Mouse (Mus musculus): ENCODE results near the gene Spdye4a. TPM values are rescaled to one million over a fixed set of nuclear protein-coding genes. Genes with fewer than 3 reads are reported as not detected.

Gene Spdye4a
- polyA plus RNA-seq, 1 experiment = not detected

DNA sequence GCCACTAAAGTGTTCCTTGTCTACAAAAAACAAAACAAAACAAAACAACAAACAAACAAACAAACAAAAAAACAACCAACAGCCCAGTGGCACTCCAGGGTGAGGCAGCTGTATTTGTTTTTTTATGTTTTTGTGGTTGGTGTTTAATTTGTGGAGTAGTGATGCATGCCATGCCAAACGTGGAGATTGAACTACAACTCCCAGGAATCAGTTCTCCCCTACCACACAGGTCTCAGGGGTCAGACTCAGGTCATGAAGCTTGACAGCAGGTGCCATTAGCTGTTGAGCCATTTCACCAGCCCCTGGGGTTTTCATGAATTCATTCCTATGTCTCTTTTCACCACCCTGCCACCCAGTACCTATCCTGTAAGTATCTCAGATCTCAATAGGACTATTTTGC is 38.7 kb upstream of the Spdye4a start:
- TF ChIP-seq CTCF (IDR thresholded peaks at IDR 0.05; ENCODE audit: insufficient read depth, low read length) = no peak
- no peak for TF ChIP-seq POLR2A (IDR thresholded peaks at IDR 0.05; ENCODE audit: borderline replicate concordance, extremely low read depth, low read depth, low read length)

GRCm38 (mm10) chr5:143264689-143265088 is 38.0 kb upstream of the Spdye4a start:
- H3K4me1 ChIP-seq (ENCODE audit: control insufficient read depth, insufficient read depth, low read length) = peaks cover 3% of the 10 kb centered on the region; the same call in 1 of the 2 replicates
- no peak for DNase-seq
- WGBS = 90% methylated on average over 10 of the region's 10 CpGs
- no peak for TF ChIP-seq POLR2A (IDR thresholded peaks at IDR 0.05; ENCODE audit: borderline replicate concordance, extremely low read depth, low read depth, low read length)
- no peak for TF ChIP-seq CTCF (IDR thresholded peaks at IDR 0.05; ENCODE audit: insufficient read depth, low read length)
- no peak overlapping the region for H3K4me3 ChIP-seq (replicated peaks; ENCODE audit: extremely low read depth, low read depth, low read length)

More for the DNA sequence above, 38.7 kb upstream of the Spdye4a start:
- H3K4me1 ChIP-seq (ENCODE audit: control insufficient read depth, insufficient read depth, low read length) = peaks cover 6% of the 10 kb centered on the region
- H3K4me3 ChIP-seq (replicated peaks; ENCODE audit: extremely low read depth, low read depth, low read length) = no peak overlapping the region
- no peak for DNase-seq
- WGBS = 57% methylated on average over 1 of the region's 1 CpGs

GRCm38 (mm10) chr5:143261636-143262035 is 34.9 kb upstream of the Spdye4a start:
- Histone ChIP-seq H3K4me3 (replicated peaks; ENCODE audit: extremely low read depth, low read depth, low read length) (no peak overlapping the region), H3K4me1 (ENCODE audit: control insufficient read depth, insufficient read depth, low read length) (no peaks in the 10 kb centered on the region)
- 91% methylated on average over 8 of the region's 8 CpGs for WGBS
- no peak for DNase-seq
- TF ChIP-seq CTCF (IDR thresholded peaks at IDR 0.05; ENCODE audit: insufficient read depth, low read length) (no peak), POLR2A (IDR thresholded peaks at IDR 0.05; ENCODE audit: borderline replicate concordance, extremely low read depth, low read depth, low read length) (no peak)

GRCm38 (mm10) chr5:143255802-143256201 is 29.1 kb upstream of the Spdye4a start:
- TF ChIP-seq POLR2A (IDR thresholded peaks at IDR 0.05; ENCODE audit: borderline replicate concordance, extremely low read depth, low read depth, low read length) (no peak), CTCF (IDR thresholded peaks at IDR 0.05; ENCODE audit: insufficient read depth, low read length) (no peak)
- no peak for DNase-seq
- WGBS = 97% methylated on average over 5 of the region's 5 CpGs
- no peak overlapping the region for H3K4me3 ChIP-seq (replicated peaks; ENCODE audit: extremely low read depth, low read depth, low read length)
- no peaks in the 10 kb centered on the region; the same call in 1 of the 2 replicates for H3K4me1 ChIP-seq (ENCODE audit: control insufficient read depth, insufficient read depth, low read length)

DNA sequence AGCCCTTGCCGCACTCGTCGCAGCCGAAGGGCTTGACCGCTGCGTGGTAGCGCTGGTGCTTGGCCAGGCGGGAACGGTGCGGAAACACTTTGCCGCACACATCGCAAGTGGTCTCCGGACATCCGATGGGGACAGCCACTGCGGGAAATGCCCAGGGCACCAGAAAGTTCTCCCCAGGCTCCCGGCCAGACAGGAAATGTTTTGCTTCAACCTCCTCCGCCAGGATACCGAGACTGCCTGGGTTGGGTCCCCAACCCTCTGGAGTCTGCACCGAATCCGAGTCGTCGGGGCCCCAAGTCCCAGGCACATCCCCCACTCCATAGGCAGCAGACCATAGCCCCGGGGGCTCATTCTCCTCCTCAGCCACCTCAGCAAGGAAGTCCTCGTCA is 28.4 kb upstream of the Spdye4a start:
- Histone ChIP-seq H3K4me3 (replicated peaks; ENCODE audit: extremely low read depth, low read depth, low read length) (no peak overlapping the region), H3K4me1 (ENCODE audit: control insufficient read depth, insufficient read depth, low read length) (no peaks in the 10 kb centered on the region; the same call in 1 of the 2 replicates)
- DNase-seq = no peak
- TF ChIP-seq POLR2A (IDR thresholded peaks at IDR 0.05; ENCODE audit: borderline replicate concordance, extremely low read depth, low read depth, low read length) (no peak), CTCF (IDR thresholded peaks at IDR 0.05; ENCODE audit: insufficient read depth, low read length) (no peak)
- WGBS = 48% methylated on average over 24 of the region's 24 CpGs

DNA sequence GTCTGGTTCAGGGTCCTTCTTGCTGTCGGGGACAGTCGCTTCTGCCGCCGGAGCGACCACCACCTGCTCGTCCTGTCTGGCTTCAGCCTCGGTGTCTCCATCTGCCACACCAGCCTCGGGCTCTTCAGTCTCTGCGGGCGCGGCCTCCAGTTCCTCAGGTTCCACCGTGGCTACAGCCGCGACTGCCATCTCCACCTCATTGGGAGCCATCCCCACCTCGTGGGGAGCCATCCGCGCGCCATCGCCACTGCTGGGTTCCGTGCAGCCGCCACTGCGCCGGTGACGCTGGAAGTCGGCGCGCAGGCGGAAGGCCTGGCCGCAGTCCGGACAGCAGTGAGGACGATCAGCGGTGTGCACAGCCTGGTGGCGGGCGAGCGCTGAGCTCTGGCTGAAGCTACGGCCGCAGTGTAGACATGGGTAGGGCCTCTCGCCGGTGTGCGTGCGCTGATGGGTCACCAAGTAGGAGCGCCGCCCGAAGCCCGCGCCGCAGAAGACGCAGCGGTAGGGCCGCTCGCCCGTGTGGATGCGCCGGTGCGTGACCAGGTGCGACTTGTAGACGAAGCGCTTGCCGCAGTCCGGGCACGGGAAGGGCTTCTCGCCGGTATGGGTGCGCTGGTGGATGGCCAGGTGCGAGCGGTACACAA is 27.9 kb upstream of the Spdye4a start:
- no peak for DNase-seq
- Histone ChIP-seq H3K4me3 (replicated peaks; ENCODE audit: extremely low read depth, low read depth, low read length) (no peak overlapping the region), H3K4me1 (ENCODE audit: control insufficient read depth, insufficient read depth, low read length) (no peaks in the 10 kb centered on the region; the same call in 1 of the 2 replicates)
- no peak for TF ChIP-seq POLR2A (IDR thresholded peaks at IDR 0.05; ENCODE audit: borderline replicate concordance, extremely low read depth, low read depth, low read length)
- no peak for TF ChIP-seq CTCF (IDR thresholded peaks at IDR 0.05; ENCODE audit: insufficient read depth, low read length)
- WGBS = 42% methylated on average over 66 of the region's 66 CpGs

DNA sequence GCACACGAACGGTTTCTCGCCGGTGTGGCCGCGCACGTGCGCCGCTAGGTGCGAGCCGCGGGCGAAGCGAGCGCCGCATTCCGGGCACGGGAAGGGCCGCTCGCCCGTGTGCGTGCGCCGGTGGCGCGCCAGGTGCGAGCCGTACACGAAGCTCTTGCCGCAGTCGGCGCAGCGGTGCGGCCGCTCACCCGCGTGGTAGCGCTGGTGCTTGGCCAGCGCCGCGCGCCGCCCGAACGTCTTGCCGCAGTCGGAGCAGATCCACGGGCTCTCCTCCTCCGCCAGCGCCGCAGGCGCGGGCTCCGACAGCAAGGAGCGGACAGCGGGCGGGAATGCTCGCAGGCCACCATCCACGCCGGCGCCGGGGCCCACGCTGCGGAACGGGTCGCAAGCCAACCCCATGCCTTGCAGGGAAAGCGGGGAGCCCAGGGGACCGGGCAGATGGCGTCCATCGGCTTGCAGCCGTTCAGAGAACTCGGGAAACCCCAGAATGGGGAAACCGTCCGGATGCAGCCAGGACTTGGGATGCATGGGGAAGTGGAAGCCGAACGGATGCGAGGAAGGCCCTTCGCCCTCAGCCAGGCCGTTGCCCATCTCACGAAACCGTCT is 27.3 kb upstream of the Spdye4a start:
- no peak for TF ChIP-seq CTCF (IDR thresholded peaks at IDR 0.05; ENCODE audit: insufficient read depth, low read length)
- TF ChIP-seq POLR2A (IDR thresholded peaks at IDR 0.05; ENCODE audit: borderline replicate concordance, extremely low read depth, low read depth, low read length) = no peak
- Histone ChIP-seq H3K4me3 (replicated peaks; ENCODE audit: extremely low read depth, low read depth, low read length) (no peak overlapping the region), H3K4me1 (ENCODE audit: control insufficient read depth, insufficient read depth, low read length) (no peaks in the 10 kb centered on the region; the same call in 1 of the 2 replicates)
- WGBS = 24% methylated on average over 81 of the region's 81 CpGs
- no peak for DNase-seq

- 20% methylated on average over 103 of the region's 103 CpGs for WGBS
- H3K4me3 ChIP-seq (replicated peaks; ENCODE audit: extremely low read depth, low read depth, low read length) = no peak overlapping the region
- TF ChIP-seq POLR2A (IDR thresholded peaks at IDR 0.05; ENCODE audit: borderline replicate concordance, extremely low read depth, low read depth, low read length) = no peak
- no peak for TF ChIP-seq CTCF (IDR thresholded peaks at IDR 0.05; ENCODE audit: insufficient read depth, low read length)
- DNase-seq = no peak
- no peaks in the 10 kb centered on the region; the same call in 1 of the 2 replicates for H3K4me1 ChIP-seq (ENCODE audit: control insufficient read depth, insufficient read depth, low read length)
Observed at GRCm38 (mm10) chr5:143253186-143253880, 26.6 kb upstream of the Spdye4a start.

GRCm38 (mm10) chr5:143252791-143253185 is 26.1 kb upstream of the Spdye4a start:
- H3K4me3 ChIP-seq (replicated peaks; ENCODE audit: extremely low read depth, low read depth, low read length) = no peak overlapping the region
- WGBS = 49% methylated on average over 18 of the region's 18 CpGs

More at GRCm38 (mm10) chr5:143252791-143253185, 26.1 kb upstream of the Spdye4a start:
- no peak for TF ChIP-seq CTCF (IDR thresholded peaks at IDR 0.05; ENCODE audit: insufficient read depth, low read length)
- TF ChIP-seq POLR2A (IDR thresholded peaks at IDR 0.05; ENCODE audit: borderline replicate concordance, extremely low read depth, low read depth, low read length) = no peak
- no peak for DNase-seq
- no peaks in the 10 kb centered on the region; the same call in 1 of the 2 replicates for H3K4me1 ChIP-seq (ENCODE audit: control insufficient read depth, insufficient read depth, low read length)
